Mouse (Mus musculus) mesoderm, embryonic 11.5 days (tissue): ENCODE results near the gene AI467606.

ENCODE experiments used
- DNase-seq: peaks from one replicate; pipeline ENCODE4 v3.0.0-alpha.2; 2012; ENCODE audit warnings: low read depth, low spot score

AI467606 gene

DNA sequence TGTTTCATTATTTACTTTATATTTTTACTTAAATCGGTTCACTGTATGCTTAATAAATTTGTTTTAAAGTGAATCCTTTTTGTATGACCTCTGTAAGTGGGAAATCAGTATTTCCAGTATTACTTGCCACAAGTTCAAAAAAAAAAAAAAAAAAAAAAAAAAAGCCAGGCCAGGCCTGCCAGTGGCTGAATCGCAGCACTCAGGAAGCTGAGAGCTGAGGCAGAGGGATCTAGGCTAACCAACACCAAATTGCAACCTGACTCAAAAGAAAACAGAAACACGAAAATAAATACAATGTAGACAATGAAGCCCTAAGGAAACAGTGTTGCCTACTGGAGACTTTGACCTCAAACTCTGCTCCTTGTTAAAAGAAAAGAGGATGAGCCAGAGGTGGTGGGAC is 2.8 kb downstream of the AI467606 start:
- DNase-seq, result no peak

GRCm38 (mm10) chr7:127096456-127096855 is 5.3 kb downstream of the AI467606 start:
- DNase-seq, result no peak

- DNase-seq, result no peak
Observed at GRCm38 (mm10) chr7:127098521-127098920, 7.4 kb downstream of the AI467606 start.

- no peak for DNase-seq
Observed at GRCm38 (mm10) chr7:127098950-127099349, 7.8 kb downstream of the AI467606 start.

- no peak for DNase-seq
Observed at GRCm38 (mm10) chr7:127099528-127099927, 8.4 kb downstream of the AI467606 start.

- DNase-seq, result no peak
Observed at GRCm38 (mm10) chr7:127101451-127102016, 10.4 kb downstream of the AI467606 start.

GRCm38 (mm10) chr7:127102148-127102547 is 11.0 kb downstream of the AI467606 start:
- DNase-seq, result no peak

DNA sequence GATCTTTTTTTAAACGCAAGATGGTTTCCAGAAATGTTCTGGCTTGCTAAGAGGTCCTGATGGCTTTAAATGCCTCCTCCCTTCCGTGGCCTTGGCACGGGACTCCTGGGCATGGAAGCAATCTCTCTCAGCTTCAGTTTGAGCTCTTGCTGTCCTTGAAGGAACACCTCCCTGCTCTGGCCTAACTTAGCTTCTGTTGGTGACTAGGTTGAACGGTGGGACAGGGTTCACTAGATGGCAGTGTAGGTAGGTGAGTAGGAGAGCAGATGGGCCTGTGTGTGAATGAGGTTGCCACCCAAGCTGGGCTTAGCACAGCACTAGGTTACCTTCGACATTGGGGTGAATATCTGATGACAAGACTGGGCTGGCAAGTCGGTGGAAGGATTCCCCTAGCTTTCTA is 12.8 kb downstream of the AI467606 start:
- DNase-seq, result no peak

DNA sequence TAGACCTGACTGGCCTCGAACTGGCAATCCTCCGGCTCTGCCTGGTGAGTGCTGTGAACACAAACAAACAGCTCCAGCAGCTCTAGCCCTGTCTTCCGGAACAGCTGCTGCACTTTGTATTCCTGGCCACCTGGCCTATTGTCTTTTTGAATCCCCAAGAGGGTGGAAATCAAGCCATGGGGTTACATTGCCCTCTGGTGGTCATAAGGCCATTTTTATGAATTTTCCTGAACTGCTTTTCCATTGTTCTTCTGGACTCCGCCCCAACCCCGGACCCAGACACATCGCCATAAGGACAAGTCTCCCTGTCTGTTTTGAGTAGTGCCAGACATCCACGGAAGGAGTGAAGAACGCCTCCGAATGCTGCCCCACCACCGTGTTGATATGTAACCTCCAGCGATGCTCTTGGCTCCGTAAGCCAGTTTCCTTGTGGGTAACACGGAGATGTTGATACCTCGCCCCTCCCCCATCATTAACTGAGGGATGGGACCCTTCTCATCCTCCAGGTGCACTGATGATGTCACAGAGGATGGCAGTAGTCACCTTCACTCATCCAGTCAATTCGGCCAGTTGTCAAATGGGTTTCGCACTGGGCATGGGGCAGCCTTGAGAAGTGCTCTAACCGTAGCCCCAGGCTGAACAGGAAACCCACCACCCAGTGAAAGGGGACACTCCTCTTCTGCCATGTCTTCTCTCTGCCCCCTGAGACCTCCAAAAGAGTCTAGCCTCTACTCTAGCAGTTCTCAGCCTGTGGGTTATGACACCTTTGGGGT is 13.6 kb downstream of the AI467606 start:
- DNase-seq, result peak; percentile 95

DNA sequence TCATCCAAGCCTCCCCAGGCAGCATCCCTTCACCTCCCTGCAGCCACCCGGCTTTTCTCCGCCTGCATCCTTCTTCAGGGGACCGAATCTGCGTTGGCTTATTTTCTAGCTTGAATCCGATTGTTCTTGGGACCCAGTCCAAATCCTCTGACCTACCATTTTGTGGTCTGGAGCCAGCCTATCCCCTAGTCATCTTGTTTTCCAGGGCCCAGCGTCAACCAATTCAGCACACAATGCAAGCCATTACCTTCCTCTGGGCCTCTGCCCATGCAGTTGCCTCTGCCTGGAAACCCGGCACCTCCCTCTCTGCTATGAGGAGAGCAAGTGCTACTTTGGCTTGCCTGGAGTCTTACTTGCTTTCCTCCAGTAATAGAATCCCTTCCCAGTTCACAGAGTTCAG is 14.4 kb downstream of the AI467606 start:
- no peak for DNase-seq

GRCm38 (mm10) chr7:127110239-127111007 is 19.3 kb downstream of the AI467606 start:
- DNase-seq, result peak; percentile 87

DNA sequence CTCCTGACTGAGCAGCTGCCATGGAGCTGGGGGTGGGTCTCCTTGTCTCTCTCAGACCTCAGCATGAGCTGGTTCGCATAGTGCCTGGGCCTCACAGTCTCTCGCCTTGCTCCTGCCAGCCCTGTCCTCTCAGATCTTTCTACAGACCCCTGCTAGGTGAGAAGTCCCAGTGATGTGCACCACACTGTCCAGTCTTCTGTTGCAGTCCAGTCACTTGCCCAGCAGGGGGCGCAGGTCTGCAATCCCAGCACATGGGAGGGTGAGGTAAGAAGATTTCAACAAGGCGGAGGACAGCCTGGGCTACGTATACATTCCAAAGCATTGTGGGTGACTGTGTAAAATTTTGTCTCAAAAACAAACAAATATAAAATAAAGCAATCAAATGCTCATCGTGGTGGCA is 20.3 kb downstream of the AI467606 start:
- peak; percentile 67 for DNase-seq

DNA sequence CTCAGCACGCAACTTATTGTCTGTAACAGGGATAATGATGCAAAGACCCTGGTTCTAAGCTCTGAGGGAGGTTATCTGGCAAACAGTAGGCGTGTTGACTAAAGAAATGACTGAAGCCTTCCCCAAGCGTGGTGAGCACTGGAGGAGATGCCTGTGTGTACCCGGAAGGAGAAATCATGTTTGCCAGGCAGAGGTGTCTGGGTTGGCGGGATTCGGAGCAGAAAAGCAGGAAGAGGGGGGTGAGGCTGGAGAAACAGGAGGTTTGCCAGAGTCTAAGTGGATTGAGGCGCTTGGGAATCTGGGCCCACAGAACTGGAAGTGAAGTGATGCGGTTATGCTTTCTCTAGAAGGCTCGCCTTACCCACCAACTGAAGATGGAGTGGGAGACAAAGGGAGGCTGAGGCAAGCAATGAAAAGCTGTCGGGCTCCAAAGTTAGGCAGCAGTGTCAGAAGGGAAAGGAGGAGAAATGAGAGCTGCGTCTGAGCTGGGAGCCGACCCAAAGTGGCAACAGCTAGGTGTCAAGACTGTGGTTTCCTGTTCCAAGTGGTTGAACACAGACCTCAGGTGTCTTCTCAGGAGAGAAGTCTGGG is 21.2 kb downstream of the AI467606 start:
- no peak for DNase-seq

DNA sequence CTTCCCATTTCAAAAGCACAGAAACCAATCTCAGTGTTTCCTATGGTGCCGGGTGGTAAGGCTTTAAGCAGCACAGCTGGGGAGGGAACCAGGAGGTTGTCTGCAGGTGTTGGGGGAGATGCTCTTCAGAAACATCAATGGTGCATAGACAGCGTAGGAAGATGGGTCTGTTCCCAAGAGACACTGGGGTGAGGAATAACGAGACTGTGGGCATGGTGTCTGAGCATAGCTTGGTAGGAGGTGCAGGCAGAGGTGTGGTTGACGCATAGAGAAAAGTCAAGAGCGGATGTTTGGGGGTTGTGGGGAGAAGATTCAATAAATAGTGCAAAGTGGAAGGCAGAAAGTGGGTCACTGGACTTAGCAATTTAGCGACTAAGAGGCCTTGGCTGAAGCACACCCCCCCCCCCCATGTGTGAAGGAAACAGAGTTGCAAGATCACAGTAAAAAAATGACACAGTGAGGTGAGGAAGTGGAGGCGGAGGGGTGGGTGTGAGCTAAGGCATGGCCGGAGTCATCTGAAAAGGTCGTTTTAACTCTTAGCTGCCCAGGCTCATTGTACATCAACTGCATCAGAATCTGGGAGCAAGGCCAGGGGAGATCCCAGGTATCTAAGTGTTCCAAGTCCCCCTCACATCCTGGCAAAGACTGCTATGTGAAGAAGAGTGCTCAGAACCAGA is 21.9 kb downstream of the AI467606 start:
- DNase-seq, result no peak

- DNase-seq, result no peak
Observed at GRCm38 (mm10) chr7:127113614-127114259, 22.6 kb downstream of the AI467606 start.

DNA sequence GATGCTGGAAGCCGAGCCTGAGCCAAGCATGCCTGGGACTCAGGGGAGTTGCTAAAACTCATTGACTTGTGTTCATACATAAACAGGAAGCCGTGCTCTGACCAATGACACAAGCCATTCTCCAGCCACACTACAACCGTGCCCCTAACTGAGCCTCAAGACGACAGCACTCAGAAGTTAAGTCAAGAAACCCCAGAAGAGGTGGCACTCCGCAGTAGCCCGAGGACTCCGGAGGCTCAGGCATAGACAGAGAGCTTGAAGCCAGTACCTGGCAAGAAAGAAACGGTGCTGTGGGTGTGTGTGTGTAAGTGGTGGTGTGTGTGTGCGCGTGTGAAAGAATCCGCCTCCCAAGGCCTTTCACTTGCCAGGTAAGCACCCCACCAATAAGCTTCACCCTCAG is 23.8 kb downstream of the AI467606 start:
- no peak for DNase-seq

GRCm38 (mm10) chr7:127116331-127116935 is 25.3 kb downstream of the AI467606 start:
- DNase-seq, result no peak

- DNase-seq, result no peak
Observed at GRCm38 (mm10) chr7:127117948-127118347, 26.8 kb downstream of the AI467606 start.

DNA sequence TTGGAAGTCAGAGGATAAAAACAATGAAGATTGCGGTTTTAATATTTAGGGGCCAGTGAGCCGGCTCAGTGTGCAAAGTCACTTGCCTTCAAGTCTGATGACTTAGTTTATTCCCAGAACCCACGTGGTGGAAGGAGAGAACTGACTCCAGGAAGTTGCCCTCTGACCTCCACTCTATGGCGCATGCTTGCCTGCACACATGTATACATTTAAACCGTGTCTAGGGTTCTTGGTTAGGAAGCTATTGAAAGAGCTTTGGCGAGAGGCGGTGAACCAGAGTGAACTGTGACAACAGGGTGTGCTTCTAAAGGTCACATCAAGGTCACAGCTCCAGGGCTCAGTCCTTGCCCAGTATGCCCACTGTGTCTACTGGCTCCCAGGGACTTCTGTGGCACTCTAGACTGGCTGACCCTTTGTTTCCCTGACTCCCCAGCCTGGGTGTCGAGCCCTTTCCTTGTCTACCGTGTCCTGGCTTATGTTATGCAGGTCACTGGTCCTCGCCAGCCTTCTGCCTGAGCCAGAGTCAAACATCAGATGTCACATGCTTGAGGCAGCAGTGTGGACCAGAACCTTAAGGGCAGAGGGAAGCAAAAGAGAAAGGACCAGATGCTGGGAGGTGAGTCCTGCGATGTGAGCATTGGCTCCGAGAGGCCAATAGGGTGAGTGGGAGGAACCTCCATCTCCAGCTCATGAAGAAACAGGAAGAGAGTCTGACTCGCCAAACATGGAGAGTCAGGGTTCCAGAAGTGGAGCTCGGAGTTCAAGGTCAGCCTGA is 27.7 kb downstream of the AI467606 start:
- DNase-seq, result no peak
